Mouse (Mus musculus) forebrain, embryonic 16.5 days (tissue): ENCODE results near the gene Cct2. TPM values are rescaled to one million over a fixed set of nuclear protein-coding genes. Genes with fewer than 3 reads are reported as not detected.
A peak's percentile ranks its signal among the peaks of the same experiment; 100 is the strongest.

Experiments
- ATAC-seq: fragments of 200-750 bp; cut with Nextera tagmentation; 2 replicates; pipeline ENCODE4 v1.8.0; 2017; ENCODE audit warnings: mild to moderate bottlenecking, moderate library complexity
- H3K27ac ChIP-seq: fragments of 300-500 bp; sonication (generic); 2 replicates; pipeline ENCODE4 v1.5.1; 2014; ENCODE audit warnings: low read length, control low read depth
- H3K27me3 ChIP-seq: fragments of 300-500 bp; sonication (generic); replicated peaks from 2 replicates; pipeline ENCODE4 v1.6.1; 2014; ENCODE audit warnings: low read length; ENCODE audit not compliant: control insufficient read depth, insufficient read depth
- H3K36me3 ChIP-seq: fragments of 300-500 bp; sonication (generic); 2 replicates; pipeline ENCODE4 v1.6.1; 2014; ENCODE audit not compliant: control insufficient read depth, insufficient read depth
- H3K4me1 ChIP-seq: fragments of 300-500 bp; sonication (generic); replicated peaks from 2 replicates; pipeline ENCODE4 v1.6.1; 2014; ENCODE audit warnings: low read length; ENCODE audit not compliant: control insufficient read depth, insufficient read depth
- H3K4me2 ChIP-seq: fragments of 300-500 bp; sonication (generic); 2 replicates; pipeline ENCODE4 v1.6.1; 2014; ENCODE audit warnings: mild to moderate bottlenecking, low read length, control low read depth
- H3K4me3 ChIP-seq: fragments of 300-500 bp; sonication (generic); replicated peaks from 2 replicates; pipeline ENCODE4 v1.5.1; 2014; ENCODE audit warnings: mild to moderate bottlenecking, low read length, control low read depth
- H3K9ac ChIP-seq: fragments of 300-500 bp; sonication (generic); replicated peaks from 2 replicates; pipeline ENCODE4 v1.6.1; 2014; ENCODE audit warnings: low read depth, low read length, control low read depth
- H3K9me3 ChIP-seq: fragments of 300-500 bp; sonication (generic); 2 replicates; pipeline ENCODE4 v1.6.1; 2016; ENCODE audit warnings: low read length; ENCODE audit not compliant: control insufficient read depth
- WGBS: fragments of 180-500 bp; shearing (Covaris S2); extraction: QIAGEN DNeasy Blood & Tissue Kit; methylation state at CpG from one replicate; pipeline ENCODE4 v1.1.7; 2014; 5-methylcytosine and 5-hydroxymethylcytosine counted together
- polyA plus RNA-seq: library from polyadenylated mRNA; unstranded; fragments of >200 nt; fragmentation: Nextera tagmentation; extraction: Ambion mirVana; gene quantifications from 2 replicates; pipeline ENCODE4 v1.2.1, GENCODE M21; 2015

The Cct2 gene
- polyA plus RNA-seq, 1 experiment from 2014 or later, result 266 TPM

- WGBS, result 33% methylated on average over 12 of the region's 12 CpGs
- no peaks in the 10 kb centered on the region for H3K36me3 ChIP-seq
- H3K4me1 ChIP-seq, result peaks cover 4% of the 10 kb centered on the region; the same call in 1 of the 2 replicates
- H3K9me3 ChIP-seq, result no peaks in the 10 kb centered on the region
- no peak overlapping the region for H3K9ac ChIP-seq
- H3K27me3 ChIP-seq, result no peaks in the 10 kb centered on the region
- H3K4me3 ChIP-seq, result no peak overlapping the region
- ATAC-seq, result peak; percentile 75
- H3K27ac ChIP-seq, result no peak overlapping the region
- peak overlapping the region; percentile 2; the same call in 1 of the 2 replicates for H3K4me2 ChIP-seq
Observed at GRCm38 (mm10) chr10:117013689-117014390, 49.8 kb downstream of the Cct2 start.

- WGBS, result 47% methylated on average over 8 of the region's 8 CpGs
- H3K9me3 ChIP-seq, result no peaks in the 10 kb centered on the region
- ATAC-seq, result no peak
- no peak overlapping the region for H3K4me3 ChIP-seq
- H3K4me2 ChIP-seq, result no peak overlapping the region
- no peak overlapping the region for H3K9ac ChIP-seq
- no peak overlapping the region for H3K27ac ChIP-seq
- H3K4me1 ChIP-seq, result peaks cover 3% of the 10 kb centered on the region; the same call in 1 of the 2 replicates
- no peaks in the 10 kb centered on the region for H3K27me3 ChIP-seq
- H3K36me3 ChIP-seq, result no peaks in the 10 kb centered on the region
Observed at GRCm38 (mm10) chr10:117011047-117011446, 52.6 kb downstream of the Cct2 start.

- Histone ChIP-seq H3K36me3 (no peaks in the 10 kb centered on the region), H3K27me3 (no peaks in the 10 kb centered on the region), H3K27ac (no peak overlapping the region), H3K4me3 (no peak overlapping the region), H3K4me2 (no peak overlapping the region), H3K9ac (no peak overlapping the region), H3K9me3 (no peaks in the 10 kb centered on the region), H3K4me1 (peaks cover 3% of the 10 kb centered on the region; the same call in 1 of the 2 replicates)
- ATAC-seq, result no peak
- 83% methylated on average over 6 of the region's 6 CpGs for WGBS
Observed at GRCm38 (mm10) chr10:117009691-117010090, 53.9 kb downstream of the Cct2 start.

GRCm38 (mm10) chr10:117005707-117006464 lies 57.7 kb downstream of the Cct2 start:
- 82% methylated on average over 12 of the region's 12 CpGs for WGBS
- no peaks in the 10 kb centered on the region for H3K36me3 ChIP-seq
- no peak overlapping the region for H3K9ac ChIP-seq

GRCm38 (mm10) chr10:117004695-117005094 lies 58.9 kb downstream of the Cct2 start:
- 85% methylated on average over 5 of the region's 5 CpGs for WGBS
- no peaks in the 10 kb centered on the region for H3K9me3 ChIP-seq
- ATAC-seq, result no peak
- H3K36me3 ChIP-seq, result no peaks in the 10 kb centered on the region
- no peak overlapping the region for H3K27ac ChIP-seq
- no peak overlapping the region for H3K9ac ChIP-seq
- no peak overlapping the region for H3K4me3 ChIP-seq
- H3K4me1 ChIP-seq, result no peaks in the 10 kb centered on the region
- no peaks in the 10 kb centered on the region for H3K27me3 ChIP-seq
- no peak overlapping the region for H3K4me2 ChIP-seq

More at GRCm38 (mm10) chr10:117005707-117006464, 57.7 kb downstream of the Cct2 start:
- no peak for ATAC-seq
- H3K9me3 ChIP-seq, result no peaks in the 10 kb centered on the region
- no peaks in the 10 kb centered on the region for H3K4me1 ChIP-seq
- no peak overlapping the region for H3K4me3 ChIP-seq
- H3K4me2 ChIP-seq, result no peak overlapping the region
- H3K27ac ChIP-seq, result no peak overlapping the region
- no peaks in the 10 kb centered on the region for H3K27me3 ChIP-seq

Other genes starting within 250 kb of the Cct2 start
- 0.09 and 0.12 TPM in 2 replicates for gene Myrfl, start 166.9 kb downstream of the Cct2 start, polyA plus RNA-seq
- 48.2 and 51.3 TPM in 2 replicates for gene Rab3ip, start 113.0 kb downstream of the Cct2 start, polyA plus RNA-seq
- gene Gm10271, start 91.2 kb downstream of the Cct2 start, polyA plus RNA-seq, result not detected in 2 replicates
- gene Best3, start 77.5 kb downstream of the Cct2 start, polyA plus RNA-seq, result not detected in 2 replicates
- not detected in 2 replicates for gene Lrrc10, start 18.5 kb downstream of the Cct2 start, polyA plus RNA-seq
- 20.7 and 22.1 TPM in 2 replicates for gene Frs2, start 84.7 kb upstream of the Cct2 start, polyA plus RNA-seq
- gene Yeats4, start 160.7 kb upstream of the Cct2 start, polyA plus RNA-seq, result 95.7 and 97.1 TPM in 2 replicates
- gene 9530003J23Rik, start 174.9 kb upstream of the Cct2 start, polyA plus RNA-seq, result not detected in 2 replicates
- 12.2 and 16.5 TPM in 2 replicates for gene Lyz2, start 218.5 kb upstream of the Cct2 start, polyA plus RNA-seq
- gene Lyz1, start 229.1 kb upstream of the Cct2 start, polyA plus RNA-seq, result not detected in 2 replicates